Mouse (Mus musculus): Measurements from ENCODE around the gene Mast3.

GRCm38 (mm10) chr8:70738211-70738610 is 66.6 kb downstream of the Mast3 start:
- no peak for TF ChIP-seq POLR2A (IDR thresholded peaks at IDR 0.05; ENCODE audit: insufficient read length, low read depth)
- no peak for TF ChIP-seq MAX (IDR thresholded peaks at IDR 0.05; ENCODE audit: low read depth)
- no peak for TF ChIP-seq POLR2AphosphoS2 (IDR thresholded peaks at IDR 0.05; ENCODE audit: insufficient read length, low read depth)
- TF ChIP-seq E2F4 (IDR thresholded peaks at IDR 0.05; ENCODE audit: insufficient read depth), result no peak
- TF ChIP-seq USF1 (IDR thresholded peaks at IDR 0.05; ENCODE audit: low read depth), result no peak

All from myocyte (in vitro differentiated cells).